Mouse (Mus musculus) limb, embryonic 10.5 days (tissue): ENCODE data around the gene Pycr1. TPM values are rescaled to one million over a fixed set of nuclear protein-coding genes. Genes with fewer than 3 reads are reported as not detected.
"Not testable (repeated sequence)": the region's sequence is repeated elsewhere in the genome, so short reads cannot be mapped to it uniquely, and the experiment has no call there.

ENCODE experiments used
- DNase-seq: peaks from one replicate; pipeline ENCODE4 v3.0.0-alpha.2; 2017; ENCODE audit warnings: low spot score
- H3K27ac ChIP-seq: fragments of 300-500 bp; sonication (generic); 2 replicates; pipeline ENCODE4 v1.5.1; 2016; ENCODE audit warnings: mild to moderate bottlenecking
- H3K27me3 ChIP-seq: fragments of 300-500 bp; sonication (generic); 2 replicates; pipeline ENCODE4 v1.6.1; 2016; ENCODE audit warnings: low read depth, mild to moderate bottlenecking; ENCODE audit not compliant: poor library complexity, severe bottlenecking
- H3K36me3 ChIP-seq: fragments of 300-500 bp; sonication (generic); 2 replicates; pipeline ENCODE4 v1.6.1; 2016; ENCODE audit warnings: mild to moderate bottlenecking, moderate library complexity
- H3K4me1 ChIP-seq: fragments of 300-500 bp; sonication (generic); 2 replicates; pipeline ENCODE4 v1.6.1; 2016
- H3K4me3 ChIP-seq: fragments of 300-500 bp; sonication (generic); 2 replicates; pipeline ENCODE4 v1.5.1; 2016; ENCODE audit warnings: mild to moderate bottlenecking, moderate library complexity
- H3K9me3 ChIP-seq: fragments of 300-500 bp; sonication (generic); replicated peaks from 2 replicates; pipeline ENCODE4 v1.6.1; 2016; ENCODE audit warnings: mild to moderate bottlenecking
- WGBS: fragments of 180-500 bp; shearing (Covaris S2); methylation state at CpG from one replicate; pipeline ENCODE4 v1.1.7; 2016; 5-methylcytosine and 5-hydroxymethylcytosine counted together
- polyA plus RNA-seq: library from polyadenylated mRNA; unstranded; fragments of >200 nt; fragmentation: Nextera tagmentation; extraction: Ambion mirVana; gene quantifications from 2 replicates; pipeline ENCODE4 v1.2.1, GENCODE M21; 2016

The Pycr1 gene
- 40.6 TPM in 2 replicates for polyA plus RNA-seq

DNA sequence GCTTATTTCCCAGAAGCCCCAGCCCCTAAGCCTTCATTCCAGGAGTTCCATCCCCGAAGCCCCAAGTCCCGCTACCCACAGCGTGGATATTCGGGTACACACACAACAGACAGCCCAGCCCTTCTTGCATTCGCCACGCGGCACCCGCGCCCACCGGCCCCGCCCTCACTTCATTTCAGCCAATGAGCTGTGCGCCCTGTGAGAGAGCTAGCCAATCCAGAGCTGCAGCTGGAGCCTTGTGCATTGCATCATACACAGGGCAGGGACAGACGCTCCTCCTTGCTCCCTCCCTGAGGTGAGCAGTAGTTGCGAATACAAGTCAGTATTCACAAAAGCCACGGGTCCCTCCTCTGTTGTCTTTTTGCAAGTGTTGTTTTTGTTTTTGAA, at the start of gene Pycr1:
Pycr1 (minus strand) TSS at position 169 of the 387 bp plus-strand sequence.
- H3K4me3 ChIP-seq = peak within 1 kb of the TSS; percentile 59
- peaks cover 18% of the 10 kb centered on the region for H3K27me3 ChIP-seq
- peaks cover 48% of the 10 kb centered on the region for H3K4me1 ChIP-seq
- WGBS = under 1% methylated on average over 15 of the region's 15 CpGs
- H3K36me3 ChIP-seq = no peaks in the 10 kb centered on the region
- peak within 1 kb of the TSS; percentile 82 for H3K27ac ChIP-seq
- peak; percentile 96 for DNase-seq
- H3K9me3 ChIP-seq = no peaks in the 10 kb centered on the region

GRCm38 (mm10) chr11:120692471-120693011, 49.0 kb upstream of the Pycr1 start:
- Histone ChIP-seq H3K36me3 (peaks cover 86% of the 10 kb centered on the region), H3K27ac (no peak overlapping the region), H3K4me1 (peaks cover 34% of the 10 kb centered on the region), H3K9me3 (no peaks in the 10 kb centered on the region), H3K4me3 (no peak overlapping the region), H3K27me3 (no peaks in the 10 kb centered on the region)
- DNase-seq = no peak
- 94% methylated on average over 4 of the region's 4 CpGs for WGBS

DNA sequence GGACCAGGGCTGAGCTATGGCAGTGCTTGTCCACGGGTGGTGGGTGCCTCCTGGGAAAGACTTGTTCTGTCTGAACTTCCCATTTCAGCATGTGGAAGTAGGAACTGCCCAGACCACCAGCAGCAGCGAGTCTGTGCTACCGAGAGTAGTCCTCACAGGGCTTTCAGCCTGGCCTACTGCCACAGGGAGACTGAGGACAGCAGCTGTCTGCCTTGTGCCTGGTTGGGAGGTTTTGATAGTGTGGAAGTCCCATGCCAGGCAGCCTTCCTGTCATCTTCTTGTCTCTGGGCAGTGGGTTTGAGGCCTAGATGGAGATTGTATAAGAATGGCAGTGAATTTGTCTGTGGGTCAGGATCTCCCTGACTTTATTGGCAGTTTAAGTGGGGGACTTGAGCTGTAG, 45.8 kb upstream of the Pycr1 start:
- H3K27ac ChIP-seq = peak overlapping the region; percentile 7; the same call in 1 of the 2 replicates
- no peaks in the 10 kb centered on the region for H3K9me3 ChIP-seq
- H3K36me3 ChIP-seq = peaks cover 90% of the 10 kb centered on the region
- no peak overlapping the region for H3K4me3 ChIP-seq
- WGBS = 91% methylated on average over 3 of the region's 3 CpGs
- H3K27me3 ChIP-seq = no peaks in the 10 kb centered on the region
- DNase-seq = no peak
- H3K4me1 ChIP-seq = peaks cover 12% of the 10 kb centered on the region

- Histone ChIP-seq H3K36me3 (peaks cover 88% of the 10 kb centered on the region), H3K4me3 (no peak overlapping the region), H3K27ac (no peak overlapping the region), H3K9me3 (no peaks in the 10 kb centered on the region), H3K27me3 (no peaks in the 10 kb centered on the region), H3K4me1 (peaks cover 16% of the 10 kb centered on the region)
- 90% methylated on average over 20 of the region's 20 CpGs for WGBS
- no peak for DNase-seq
These were observed 43.2 kb upstream of the Pycr1 start for GRCm38 (mm10) chr11:120686650-120687272.

- Histone ChIP-seq H3K4me3 (no peak overlapping the region), H3K36me3 (peaks cover 92% of the 10 kb centered on the region), H3K9me3 (no peaks in the 10 kb centered on the region), H3K27me3 (no peaks in the 10 kb centered on the region), H3K27ac (peak overlapping the region; percentile 53), H3K4me1 (peaks cover 16% of the 10 kb centered on the region)
- 94% methylated on average over 2 of the region's 2 CpGs for WGBS
- no peak for DNase-seq
These were observed 41.1 kb upstream of the Pycr1 start for GRCm38 (mm10) chr11:120684660-120685059.

DNA sequence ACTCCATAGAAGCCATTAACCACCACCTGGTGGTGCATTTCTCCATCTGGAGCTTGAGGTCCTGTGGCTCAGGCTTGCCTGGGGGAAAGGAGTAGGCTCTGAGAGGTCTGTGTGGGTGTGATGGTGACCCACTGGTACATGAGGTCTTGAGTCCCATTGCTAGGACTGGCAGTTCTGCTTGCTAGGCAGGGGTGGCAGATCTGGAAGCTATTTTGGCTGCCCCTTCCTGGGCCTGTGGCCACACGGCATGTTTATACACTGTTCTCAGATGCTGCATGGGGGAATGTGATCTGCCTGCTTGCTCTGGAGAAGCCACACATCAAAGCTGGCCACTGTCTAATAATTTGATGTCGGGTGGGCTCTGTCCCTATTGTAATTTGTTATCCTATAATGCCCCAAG, 40.5 kb upstream of the Pycr1 start:
- Histone ChIP-seq H3K9me3 (no peaks in the 10 kb centered on the region), H3K27me3 (no peaks in the 10 kb centered on the region), H3K36me3 (peaks cover 92% of the 10 kb centered on the region), H3K27ac (0 out of 2 replicates have a peak overlapping the region, but pooled peaks have one; percentile 53), H3K4me1 (peaks cover 16% of the 10 kb centered on the region), H3K4me3 (no peak overlapping the region)
- no peak for DNase-seq
- WGBS = 82% methylated on average over 2 of the region's 2 CpGs

DNA sequence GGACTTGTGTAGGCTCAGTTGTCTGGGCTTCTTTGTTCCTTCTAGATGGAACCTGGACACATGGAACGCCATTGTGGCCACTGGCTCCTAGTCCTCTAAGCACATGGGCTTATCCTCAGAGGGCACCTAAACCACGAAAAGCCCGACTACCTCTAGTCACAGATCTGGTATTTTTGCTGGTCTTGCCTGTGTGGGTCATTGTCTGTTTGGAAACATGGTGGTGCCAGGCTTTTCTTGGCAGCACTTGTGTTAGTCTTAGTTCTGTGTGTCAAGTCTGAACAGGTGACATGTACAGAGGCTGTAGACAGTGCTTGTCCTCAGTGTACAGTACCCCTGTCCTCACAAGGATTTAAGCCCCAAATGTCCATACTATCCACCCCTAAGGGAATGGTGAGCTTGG, 40.0 kb upstream of the Pycr1 start:
- WGBS = 95% methylated on average over 3 of the region's 3 CpGs
- Histone ChIP-seq H3K27me3 (no peaks in the 10 kb centered on the region), H3K36me3 (peaks cover 92% of the 10 kb centered on the region), H3K4me3 (no peak overlapping the region), H3K9me3 (no peaks in the 10 kb centered on the region), H3K4me1 (peaks cover 16% of the 10 kb centered on the region), H3K27ac (no peak overlapping the region)
- no peak for DNase-seq

- WGBS = 96% methylated on average over 5 of the region's 5 CpGs
- no peaks in the 10 kb centered on the region for H3K9me3 ChIP-seq
- H3K27ac ChIP-seq = no peak overlapping the region
- peaks cover 19% of the 10 kb centered on the region for H3K4me1 ChIP-seq
- no peak for DNase-seq
- H3K27me3 ChIP-seq = no peaks in the 10 kb centered on the region
- peaks cover 92% of the 10 kb centered on the region for H3K36me3 ChIP-seq
- H3K4me3 ChIP-seq = no peak overlapping the region
These were observed 39.1 kb upstream of the Pycr1 start for GRCm38 (mm10) chr11:120682683-120683082.

DNA sequence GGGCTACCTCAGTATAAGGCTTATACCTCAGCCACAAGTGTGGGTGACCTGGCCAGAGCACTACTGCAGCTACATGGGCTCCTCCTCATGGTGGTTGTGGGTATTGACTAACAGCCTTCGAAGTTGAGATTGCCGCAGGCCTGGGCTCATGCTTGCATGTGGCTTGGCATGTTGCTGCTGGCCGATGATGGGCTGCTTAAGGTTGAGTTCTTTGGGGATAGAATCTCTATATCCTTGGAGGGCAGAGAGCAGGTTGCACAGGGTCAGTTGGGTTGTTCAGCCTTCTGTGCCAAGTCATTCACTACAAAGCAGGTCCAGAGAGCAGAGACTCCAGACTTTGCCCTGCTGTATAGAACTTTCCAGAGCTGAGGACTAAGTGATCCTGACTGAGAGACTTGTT, 36.3 kb upstream of the Pycr1 start:
- Histone ChIP-seq H3K27ac (no peak overlapping the region), H3K36me3 (peaks cover 94% of the 10 kb centered on the region), H3K9me3 (no peaks in the 10 kb centered on the region), H3K4me1 (peaks cover 13% of the 10 kb centered on the region), H3K4me3 (no peak overlapping the region), H3K27me3 (no peaks in the 10 kb centered on the region)
- DNase-seq = no peak
- 89% methylated on average over 3 of the region's 3 CpGs for WGBS

DNA sequence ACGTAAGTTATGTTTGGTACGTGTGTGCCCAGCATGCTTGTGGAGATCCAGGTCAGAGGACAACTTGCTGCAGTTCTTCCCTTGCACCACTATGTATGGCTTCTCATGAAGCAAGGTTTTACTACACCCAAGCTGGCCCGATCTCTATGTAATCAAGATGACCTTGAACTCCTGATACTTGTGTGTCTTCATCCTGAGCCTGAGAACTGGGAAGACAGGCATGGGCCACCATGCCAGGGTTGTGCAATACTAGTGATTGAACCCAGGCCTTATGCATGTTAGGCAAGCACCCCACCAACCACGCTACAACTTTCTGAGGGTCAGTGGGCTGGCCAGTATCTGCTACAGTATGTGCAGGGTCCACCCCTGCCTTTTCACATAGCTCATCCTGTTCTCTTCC, 33.4 kb upstream of the Pycr1 start:
- WGBS = 97% methylated on average over 4 of the region's 4 CpGs
- Histone ChIP-seq H3K4me3 (no peak overlapping the region), H3K27ac (no peak overlapping the region), H3K36me3 (peaks cover 75% of the 10 kb centered on the region), H3K9me3 (no peaks in the 10 kb centered on the region), H3K4me1 (peaks cover 18% of the 10 kb centered on the region), H3K27me3 (no peaks in the 10 kb centered on the region)
- no peak for DNase-seq

GRCm38 (mm10) chr11:120675875-120676274, 32.3 kb upstream of the Pycr1 start:
- not testable (repeated sequence) for H3K9me3 ChIP-seq, H3K27ac ChIP-seq, DNase-seq, H3K27me3 ChIP-seq, H3K4me3 ChIP-seq
- Histone ChIP-seq H3K4me1 (peaks cover 18% of the 10 kb centered on the region), H3K36me3 (peaks cover 65% of the 10 kb centered on the region)
- WGBS = 92% methylated on average over 5 of the region's 5 CpGs

DNA sequence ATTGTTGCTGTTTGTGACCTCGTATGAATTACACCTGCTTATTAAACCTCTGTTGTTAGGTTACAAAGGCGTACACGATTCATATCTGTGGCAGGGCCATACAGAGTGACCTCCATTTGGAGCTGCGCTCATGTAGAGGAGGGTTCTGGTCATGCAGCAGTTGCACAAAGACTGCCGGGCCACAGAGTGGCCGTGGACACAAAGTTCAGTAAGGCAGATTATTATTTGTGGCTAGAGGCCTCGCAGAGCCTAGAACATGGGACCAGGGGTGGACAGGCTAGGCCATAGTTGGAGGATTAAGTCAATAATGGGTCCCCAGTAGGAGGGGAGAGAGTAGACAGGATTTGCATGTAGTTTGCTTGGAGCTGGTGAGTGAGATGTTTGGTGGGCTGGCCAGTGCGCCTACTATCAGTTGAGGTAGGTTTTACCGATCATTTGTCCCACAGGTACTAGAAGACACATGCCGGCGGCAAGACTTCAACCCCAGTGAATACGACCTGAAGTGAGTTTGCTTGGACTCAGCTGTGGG, 30.1 kb upstream of the Pycr1 start:
- Histone ChIP-seq H3K27me3 (no peaks in the 10 kb centered on the region), H3K4me3 (peak overlapping the region; percentile 73), H3K27ac (peak overlapping the region; percentile 98), H3K4me1 (peaks cover 18% of the 10 kb centered on the region), H3K9me3 (no peaks in the 10 kb centered on the region), H3K36me3 (peaks cover 43% of the 10 kb centered on the region)
- no peak for DNase-seq
- WGBS = 45% methylated on average over 12 of the region's 12 CpGs

GRCm38 (mm10) chr11:120672687-120673593, 29.4 kb upstream of the Pycr1 start, which contains the start of gene Aspscr1:
Gene Aspscr1, plus strand, starts transcription at chr11:120672973.
- Histone ChIP-seq H3K27ac (peak within 1 kb of the TSS; percentile 98), H3K36me3 (peaks cover 36% of the 10 kb centered on the region), H3K4me3 (peak within 1 kb of the TSS; percentile 73), H3K9me3 (no peaks in the 10 kb centered on the region), H3K4me1 (peaks cover 15% of the 10 kb centered on the region), H3K27me3 (no peaks in the 10 kb centered on the region)
- DNase-seq = peak; percentile 97
- 2% methylated on average over 83 of the region's 83 CpGs for WGBS
